Mouse (Mus musculus): ENCODE data around the gene Eri3. TPM values are rescaled to one million over a fixed set of nuclear protein-coding genes. Genes with fewer than 3 reads are reported as not detected.

Eri3 gene
- polyA plus RNA-seq, 1 experiment, result 187 TPM

- DNase-seq (ENCODE audit: low read depth), result peak; percentile 73
- TF ChIP-seq CTCF (IDR thresholded peaks at IDR 0.05; ENCODE audit: borderline replicate concordance, extremely low read depth, insufficient read depth, insufficient read length) (no peak), POLR2A (IDR thresholded peaks at IDR 0.05; ENCODE audit: borderline replicate concordance, extremely low read depth, insufficient read depth, insufficient read length, poor library complexity, severe bottlenecking) (no peak)
Measured at GRCm38 (mm10) chr4:117646926-117647755, 97.0 kb downstream of the Eri3 start.

GRCm38 (mm10) chr4:117651626-117652101, 101.5 kb downstream of the Eri3 start:
- DNase-seq (ENCODE audit: low read depth), result peak; percentile 89
- TF ChIP-seq CTCF (IDR thresholded peaks at IDR 0.05; ENCODE audit: borderline replicate concordance, extremely low read depth, insufficient read depth, insufficient read length) (no peak), POLR2A (IDR thresholded peaks at IDR 0.05; ENCODE audit: borderline replicate concordance, extremely low read depth, insufficient read depth, insufficient read length, poor library complexity, severe bottlenecking) (no peak)

- no peak for DNase-seq (ENCODE audit: low read depth)
- TF ChIP-seq POLR2A (IDR thresholded peaks at IDR 0.05; ENCODE audit: borderline replicate concordance, extremely low read depth, insufficient read depth, insufficient read length, poor library complexity, severe bottlenecking) (no peak), CTCF (IDR thresholded peaks at IDR 0.05; ENCODE audit: borderline replicate concordance, extremely low read depth, insufficient read depth, insufficient read length) (no peak)
Measured at GRCm38 (mm10) chr4:117652727-117653126, 102.6 kb downstream of the Eri3 start.

- DNase-seq (ENCODE audit: low read depth), result peak; percentile 84
- TF ChIP-seq CTCF (IDR thresholded peaks at IDR 0.05; ENCODE audit: borderline replicate concordance, extremely low read depth, insufficient read depth, insufficient read length), result no peak
- no peak for TF ChIP-seq POLR2A (IDR thresholded peaks at IDR 0.05; ENCODE audit: borderline replicate concordance, extremely low read depth, insufficient read depth, insufficient read length, poor library complexity, severe bottlenecking)
Measured at GRCm38 (mm10) chr4:117654016-117654702, 104.0 kb downstream of the Eri3 start.

- TF ChIP-seq CTCF (IDR thresholded peaks at IDR 0.05; ENCODE audit: borderline replicate concordance, extremely low read depth, insufficient read depth, insufficient read length) (no peak), POLR2A (IDR thresholded peaks at IDR 0.05; ENCODE audit: borderline replicate concordance, extremely low read depth, insufficient read depth, insufficient read length, poor library complexity, severe bottlenecking) (no peak)
- no peak for DNase-seq (ENCODE audit: low read depth)
Measured at GRCm38 (mm10) chr4:117654703-117655499, 104.7 kb downstream of the Eri3 start.

- peak; percentile 76 for DNase-seq (ENCODE audit: low read depth)
- TF ChIP-seq CTCF (IDR thresholded peaks at IDR 0.05; ENCODE audit: borderline replicate concordance, extremely low read depth, insufficient read depth, insufficient read length), result no peak
- TF ChIP-seq POLR2A (IDR thresholded peaks at IDR 0.05; ENCODE audit: borderline replicate concordance, extremely low read depth, insufficient read depth, insufficient read length, poor library complexity, severe bottlenecking), result no peak
Measured at GRCm38 (mm10) chr4:117655500-117655863, 105.3 kb downstream of the Eri3 start.

GRCm38 (mm10) chr4:117656961-117657360, 106.8 kb downstream of the Eri3 start:
- TF ChIP-seq POLR2A (IDR thresholded peaks at IDR 0.05; ENCODE audit: borderline replicate concordance, extremely low read depth, insufficient read depth, insufficient read length, poor library complexity, severe bottlenecking) (no peak), CTCF (IDR thresholded peaks at IDR 0.05; ENCODE audit: borderline replicate concordance, extremely low read depth, insufficient read depth, insufficient read length) (no peak)
- peak; percentile 89 for DNase-seq (ENCODE audit: low read depth)

- DNase-seq (ENCODE audit: low read depth), result peak; percentile 90
Measured at GRCm38 (mm10) chr4:117657646-117658045, 107.5 kb downstream of the Eri3 start.

GRCm38 (mm10) chr4:117658582-117659444, 108.6 kb downstream of the Eri3 start:
- no peak for TF ChIP-seq POLR2A (IDR thresholded peaks at IDR 0.05; ENCODE audit: borderline replicate concordance, extremely low read depth, insufficient read depth, insufficient read length, poor library complexity, severe bottlenecking)
- peak; percentile 49 for TF ChIP-seq CTCF (IDR thresholded peaks at IDR 0.05; ENCODE audit: borderline replicate concordance, extremely low read depth, insufficient read depth, insufficient read length)

More at GRCm38 (mm10) chr4:117657646-117658045, 107.5 kb downstream of the Eri3 start:
- no peak for TF ChIP-seq POLR2A (IDR thresholded peaks at IDR 0.05; ENCODE audit: borderline replicate concordance, extremely low read depth, insufficient read depth, insufficient read length, poor library complexity, severe bottlenecking)

GRCm38 (mm10) chr4:117660001-117660400, 109.8 kb downstream of the Eri3 start:
- TF ChIP-seq POLR2A (IDR thresholded peaks at IDR 0.05; ENCODE audit: borderline replicate concordance, extremely low read depth, insufficient read depth, insufficient read length, poor library complexity, severe bottlenecking) (no peak), CTCF (IDR thresholded peaks at IDR 0.05; ENCODE audit: borderline replicate concordance, extremely low read depth, insufficient read depth, insufficient read length) (no peak)

More at GRCm38 (mm10) chr4:117658582-117659444, 108.6 kb downstream of the Eri3 start:
- DNase-seq (ENCODE audit: low read depth), result peak; percentile 45

More at GRCm38 (mm10) chr4:117660001-117660400, 109.8 kb downstream of the Eri3 start:
- DNase-seq (ENCODE audit: low read depth), result no peak
